Mouse (Mus musculus): ENCODE measurements around the gene Elmo3. TPM values are rescaled to one million over a fixed set of nuclear protein-coding genes. Genes with fewer than 3 reads are reported as not detected.
A peak's percentile ranks its signal among the peaks of the same experiment; 100 is the strongest.

Elmo3 gene
- total RNA-seq, 4 experiments from 2014 or later = 0.63 to 2.3 (median 1.4) TPM

GRCm38 (mm10) chr8:105297511-105298192 lies 7.7 kb upstream of the Elmo3 start, which contains the start of gene E2f4:
E2f4 (plus strand) TSS chr8:105297663.
- DNase-seq (ENCODE audit: low spot score in 2 of 2) = peak; percentile 85 to 92

- no peak for DNase-seq (ENCODE audit: low spot score in 2 of 2)
These were observed 6.8 kb upstream of the Elmo3 start for GRCm38 (mm10) chr8:105298351-105299252.

GRCm38 (mm10) chr8:105299962-105300361 lies 5.4 kb upstream of the Elmo3 start:
- DNase-seq (ENCODE audit: low spot score in 2 of 2) = no peak

GRCm38 (mm10) chr8:105303396-105303795 lies 2.0 kb upstream of the Elmo3 start:
- DNase-seq (ENCODE audit: low spot score in 2 of 2) = no peak

- DNase-seq (ENCODE audit: low spot score in 2 of 2) = no peak
These were observed 1.5 kb upstream of the Elmo3 start for GRCm38 (mm10) chr8:105303874-105304273.

- DNase-seq (ENCODE audit: low spot score in 2 of 2) = no peak
These were observed 833 bp upstream of the Elmo3 start for GRCm38 (mm10) chr8:105304325-105305210.

GRCm38 (mm10) chr8:105306146-105306691 lies 818 bp downstream of the Elmo3 start:
- no peak for DNase-seq (ENCODE audit: low spot score in 2 of 2)

GRCm38 (mm10) chr8:105307670-105308069 lies 2.3 kb downstream of the Elmo3 start:
- no peak for DNase-seq (ENCODE audit: low spot score in 2 of 2)

- DNase-seq (ENCODE audit: low spot score in 2 of 2) = no peak
These were observed 3.0 kb downstream of the Elmo3 start for GRCm38 (mm10) chr8:105308428-105308827.

GRCm38 (mm10) chr8:105309142-105309847 lies 3.9 kb downstream of the Elmo3 start:
- DNase-seq (ENCODE audit: low spot score in 2 of 2) = no peak

- no peak for DNase-seq (ENCODE audit: low spot score in 2 of 2)
These were observed 4.7 kb downstream of the Elmo3 start for GRCm38 (mm10) chr8:105310118-105310517.

- no peak for DNase-seq (ENCODE audit: low spot score in 2 of 2)
These were observed 6.3 kb downstream of the Elmo3 start for GRCm38 (mm10) chr8:105311718-105312117.

GRCm38 (mm10) chr8:105312891-105313481 lies 7.6 kb downstream of the Elmo3 start:
- no peak for DNase-seq (ENCODE audit: low spot score in 2 of 2)

GRCm38 (mm10) chr8:105313622-105314402 lies 8.4 kb downstream of the Elmo3 start:
- DNase-seq (ENCODE audit: low spot score in 2 of 2) = no peak

- DNase-seq (ENCODE audit: low spot score in 2 of 2) = no peak
These were observed 9.8 kb downstream of the Elmo3 start for GRCm38 (mm10) chr8:105315073-105315769.

GRCm38 (mm10) chr8:105317941-105318340 lies 12.5 kb downstream of the Elmo3 start:
- DNase-seq (ENCODE audit: low spot score in 2 of 2) = no peak

- no peak for DNase-seq (ENCODE audit: low spot score in 2 of 2)
These were observed 13.3 kb downstream of the Elmo3 start for GRCm38 (mm10) chr8:105318662-105319190.

- DNase-seq (ENCODE audit: low spot score in 2 of 2) = no peak
These were observed 17.8 kb downstream of the Elmo3 start for GRCm38 (mm10) chr8:105323183-105323582.

All from layer of hippocampus, adult 8-10 months (tissue).